Mouse (Mus musculus) retina, adult 2 months (tissue): ENCODE data around the gene Gm21874.
"Not testable (repeated sequence)": the region's sequence is repeated elsewhere in the genome, so short reads cannot be mapped to it uniquely, and the experiment has no call there.

Experiments used
- DNase-seq: peaks from one replicate; pipeline ENCODE4 v3.0.0-alpha.2; 2012; ENCODE audit warnings: low read depth, low spot score

The Gm21874 gene

DNA sequence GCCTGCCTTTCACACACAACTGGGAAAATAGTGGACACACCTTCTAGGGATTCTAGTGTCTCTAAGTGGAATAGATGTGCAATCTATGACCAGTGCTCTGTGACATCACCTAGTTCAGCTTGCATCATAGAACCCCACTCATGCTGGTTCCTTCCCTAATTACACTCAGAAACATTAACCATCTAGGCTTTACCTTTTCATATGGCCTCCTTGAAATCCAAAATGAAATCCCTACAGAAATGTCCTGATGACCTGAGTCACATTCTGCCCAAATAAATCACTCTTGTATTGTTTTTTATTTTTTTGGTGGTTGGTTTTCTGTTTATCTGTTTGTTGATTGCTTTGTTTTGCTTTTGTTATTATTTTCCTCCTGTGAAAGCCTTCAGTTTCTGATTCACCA lies at the start of gene Gm21874:
Gene Gm21874 (minus strand): TSS at position 101 of the 400 bp plus-strand sequence.
- not testable (repeated sequence) for DNase-seq
